Mouse (Mus musculus): ENCODE results near the gene Medag. TPM values are rescaled to one million over a fixed set of nuclear protein-coding genes. Genes with fewer than 3 reads are reported as not detected.
A peak's percentile ranks its signal among the peaks of the same experiment; 100 is the strongest.

Medag gene
- total RNA-seq, 2 experiments from 2014 or later = 12.7 to 14.5 TPM

GRCm38 (mm10) chr5:149454281-149454680 is 42.7 kb downstream of the Medag start:
- peak; percentile 38 to 62 for DNase-seq (ENCODE audit: low spot score in 2 of 2)
- intact Hi-C loops (cut with DNase I) = no loop called here

GRCm38 (mm10) chr5:149456544-149456943 is 45.0 kb downstream of the Medag start:
- no peak for DNase-seq (ENCODE audit: low spot score in 2 of 2)
- intact Hi-C loops (cut with DNase I) = no loop called here

GRCm38 (mm10) chr5:149462071-149462470 is 50.5 kb downstream of the Medag start:
- intact Hi-C loops (cut with DNase I) = no loop called here

GRCm38 (mm10) chr5:149465305-149465704 is 53.8 kb downstream of the Medag start:
- intact Hi-C loops (cut with DNase I) = no loop called here
- DNase-seq (ENCODE audit: low spot score in 2 of 2) = no peak

More at GRCm38 (mm10) chr5:149462071-149462470, 50.5 kb downstream of the Medag start:
- DNase-seq (ENCODE audit: low spot score in 2 of 2) = no peak

GRCm38 (mm10) chr5:149474142-149474541 is 62.6 kb downstream of the Medag start:
- intact Hi-C loops (cut with DNase I) = no loop called here
- no peak for DNase-seq (ENCODE audit: low spot score in 2 of 2)

GRCm38 (mm10) chr5:149474701-149475468 is 63.3 kb downstream of the Medag start:
- intact Hi-C loops (cut with DNase I) = no loop called here
- DNase-seq (ENCODE audit: low spot score in 2 of 2) = no peak

Other genes with a start within 250 kb of the Medag start
- 10 to 100 TPM; 39.8 to 42.1 TPM for gene Uspl1, start 227.4 kb upstream of the Medag start, total RNA-seq (2021)
- gene Hmgb1, start 227.3 kb upstream of the Medag start, total RNA-seq (2021) = 100 to 1,000 TPM; 142 to 143 TPM
- gene Alox5ap, start 147.0 kb upstream of the Medag start, total RNA-seq (2021) = 10 to 100 TPM in 1 of 2 experiments, 1 to 10 TPM in 1; 6.5 to 13.3 TPM
- not detected for gene Tex26, start 27.9 kb downstream of the Medag start, total RNA-seq (2021)
- gene Wdr95, start 116.9 kb downstream of the Medag start, total RNA-seq (2021) = under 1 TPM; 0.53 to 0.85 TPM
- 100 to 1,000 TPM; 388 to 390 TPM for gene Hsph1, start 224.6 kb downstream of the Medag start, total RNA-seq (2021)